Mouse (Mus musculus): ENCODE measurements around the gene Dis3.

Gene Dis3

GRCm38 (mm10) chr14:99099267-99099966, at the start of gene Dis3, which contains the start of gene Pibf1:
TSS of gene Dis3 (minus strand) at chr14:99099770.
TSS of gene Pibf1 (plus strand) at chr14:99099424.
- TF ChIP-seq GATA4 (IDR thresholded peaks at IDR 0.05; ENCODE audit: insufficient replicate concordance, low read length): peak; percentile 19; the same call in 1 of the 2 replicates

DNA sequence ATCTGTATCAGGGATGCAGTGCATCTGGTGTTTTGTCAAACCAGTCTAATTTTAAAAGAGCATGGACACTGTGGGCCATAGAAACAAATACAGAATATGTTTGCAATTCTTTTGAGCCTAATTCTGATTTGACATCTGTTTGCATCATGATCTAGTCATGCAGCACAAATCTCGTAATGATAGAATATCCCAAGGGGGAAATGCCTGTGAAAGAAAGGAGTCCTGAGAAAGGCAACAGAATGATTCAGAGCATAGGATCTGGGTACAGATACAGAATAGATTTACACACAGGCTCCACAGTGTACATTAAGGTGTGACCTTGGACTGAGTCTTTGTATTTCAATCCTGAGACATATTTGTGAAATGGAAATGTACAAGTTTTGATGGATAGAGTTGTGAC, 47.3 kb upstream of the Dis3 start:
- no peak for TF ChIP-seq GATA4 (IDR thresholded peaks at IDR 0.05; ENCODE audit: insufficient replicate concordance, low read length)

GRCm38 (mm10) chr14:99141786-99142633, 42.4 kb upstream of the Dis3 start:
- no peak for TF ChIP-seq GATA4 (IDR thresholded peaks at IDR 0.05; ENCODE audit: insufficient replicate concordance, low read length)

- no peak for TF ChIP-seq GATA4 (IDR thresholded peaks at IDR 0.05; ENCODE audit: insufficient replicate concordance, low read length)
These were observed 40.5 kb upstream of the Dis3 start for GRCm38 (mm10) chr14:99140036-99140435.

DNA sequence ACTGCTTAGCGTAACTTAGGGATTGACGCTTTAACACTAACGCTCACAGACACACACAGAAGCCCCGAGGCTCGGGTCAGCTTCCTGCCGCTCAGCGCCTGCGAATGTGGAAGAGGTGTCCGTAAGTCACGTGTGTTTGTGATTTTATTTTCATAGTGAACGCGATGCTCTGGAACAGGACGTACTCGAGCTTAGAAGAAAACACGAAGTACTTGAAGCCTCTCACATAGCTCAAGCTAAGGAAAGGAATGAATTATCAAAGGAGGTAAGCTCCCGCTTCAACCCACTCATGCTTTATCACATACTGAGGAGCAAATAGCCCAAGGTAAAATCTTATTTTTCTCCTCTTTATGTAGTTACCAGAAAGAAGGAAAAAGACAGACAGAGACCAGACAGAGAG, 36.7 kb upstream of the Dis3 start:
- no peak for TF ChIP-seq GATA4 (IDR thresholded peaks at IDR 0.05; ENCODE audit: insufficient replicate concordance, low read length)

DNA sequence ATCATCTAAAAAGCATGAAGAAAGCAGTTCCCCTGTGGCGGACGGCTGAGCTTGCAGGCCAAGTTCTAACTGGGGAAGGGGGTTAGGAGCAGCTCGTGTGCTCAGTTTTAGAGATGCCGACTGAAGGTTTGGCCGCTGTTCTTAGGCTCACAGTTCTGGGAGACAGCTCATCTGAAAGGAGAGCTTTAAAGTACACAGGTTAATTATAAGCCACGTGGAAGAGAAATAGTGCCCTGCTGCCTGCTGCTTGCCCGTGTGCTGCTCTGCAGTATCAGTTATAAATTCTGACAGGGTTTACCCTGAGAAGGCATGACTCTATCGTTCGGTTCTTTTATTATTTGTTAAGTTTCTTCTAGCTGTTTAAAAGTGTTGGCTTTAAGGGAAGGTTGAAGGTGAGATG, 36.2 kb upstream of the Dis3 start:
- TF ChIP-seq GATA4 (IDR thresholded peaks at IDR 0.05; ENCODE audit: insufficient replicate concordance, low read length): no peak

DNA sequence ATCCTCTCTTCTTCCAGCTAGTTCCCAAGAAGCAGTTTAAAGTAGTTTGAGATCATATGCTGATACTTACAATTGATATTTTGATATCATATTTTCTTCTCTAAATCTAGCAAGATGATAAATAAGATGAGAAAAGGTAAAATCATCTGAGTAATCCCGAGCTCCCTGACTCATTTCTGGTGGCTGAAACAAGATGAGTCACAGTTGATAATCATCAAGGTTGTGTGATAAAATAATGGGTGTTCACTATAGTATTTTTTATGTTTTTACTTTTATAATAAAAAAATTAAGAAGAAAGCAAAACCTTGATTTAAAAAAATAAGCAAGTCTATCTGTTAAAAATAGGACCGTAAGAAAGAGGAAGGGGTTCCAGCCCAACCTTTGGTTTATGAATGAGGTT, 34.5 kb upstream of the Dis3 start:
- no peak for TF ChIP-seq GATA4 (IDR thresholded peaks at IDR 0.05; ENCODE audit: insufficient replicate concordance, low read length)

- TF ChIP-seq GATA4 (IDR thresholded peaks at IDR 0.05; ENCODE audit: insufficient replicate concordance, low read length): peak; percentile 81; the same call in 1 of the 2 replicates
These were observed 29.5 kb upstream of the Dis3 start for GRCm38 (mm10) chr14:99129050-99129449.

- TF ChIP-seq GATA4 (IDR thresholded peaks at IDR 0.05; ENCODE audit: insufficient replicate concordance, low read length): no peak; the same call in 1 of the 2 replicates
These were observed 27.9 kb upstream of the Dis3 start for GRCm38 (mm10) chr14:99127509-99127908.

DNA sequence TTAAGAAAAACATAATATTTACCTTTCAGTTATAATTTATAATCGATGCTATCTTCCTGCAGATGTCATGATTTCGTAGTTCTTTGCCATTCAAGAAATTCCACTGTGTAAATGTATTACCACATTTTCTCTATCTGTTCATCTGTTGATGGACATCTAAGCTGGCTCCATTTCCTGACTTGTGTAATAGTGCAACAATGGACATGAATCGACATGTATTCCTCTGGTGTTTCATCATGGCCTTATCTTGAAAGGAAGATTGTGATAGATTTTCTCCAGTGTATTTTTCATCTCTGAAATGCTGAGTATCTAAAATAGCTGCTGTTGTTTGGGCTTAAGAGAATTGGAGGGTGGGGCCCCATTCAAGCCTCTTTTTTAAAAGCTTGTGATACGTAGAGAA, 27.1 kb upstream of the Dis3 start:
- TF ChIP-seq GATA4 (IDR thresholded peaks at IDR 0.05; ENCODE audit: insufficient replicate concordance, low read length): peak; percentile 96

DNA sequence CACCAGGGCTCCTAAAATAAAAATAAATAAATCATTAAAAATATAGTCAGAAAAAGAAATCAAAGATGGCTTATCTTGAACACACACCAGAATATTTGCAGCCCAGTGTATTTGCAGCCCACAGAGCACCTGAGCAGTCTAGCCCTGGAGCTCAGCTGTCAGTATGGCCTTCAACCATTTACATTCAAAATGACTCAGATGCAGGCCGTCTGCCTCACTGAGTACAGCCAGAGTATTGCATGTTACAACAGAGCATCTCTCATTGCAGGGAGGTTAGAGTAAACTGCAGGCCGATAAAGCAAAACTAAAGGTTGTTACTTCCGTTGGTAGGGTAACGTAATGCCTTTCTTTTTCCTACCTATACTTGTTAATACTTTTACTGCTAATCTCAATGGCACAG, 24.5 kb upstream of the Dis3 start:
- no peak for TF ChIP-seq GATA4 (IDR thresholded peaks at IDR 0.05; ENCODE audit: insufficient replicate concordance, low read length)

GRCm38 (mm10) chr14:99121584-99122339, 22.2 kb upstream of the Dis3 start:
- no peak for TF ChIP-seq GATA4 (IDR thresholded peaks at IDR 0.05; ENCODE audit: insufficient replicate concordance, low read length)

DNA sequence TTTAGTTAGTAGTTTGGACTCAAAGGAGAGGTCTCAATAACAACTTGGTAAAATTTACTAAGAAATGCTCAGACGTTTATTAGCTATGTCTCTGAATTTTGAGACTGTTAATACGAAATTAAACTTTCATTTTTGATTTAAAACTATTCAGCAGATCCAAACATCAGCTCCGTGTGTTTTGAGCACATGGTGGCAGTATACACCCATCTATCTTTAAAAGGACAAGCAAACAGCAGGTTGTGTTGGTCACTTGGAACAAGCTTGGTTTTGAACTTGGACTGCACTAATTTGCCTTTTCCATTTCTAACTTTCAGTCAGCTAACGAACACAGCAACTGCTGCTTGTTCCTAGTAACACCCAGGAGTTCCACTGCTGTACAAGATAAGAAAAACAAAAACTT, 18.0 kb upstream of the Dis3 start:
- TF ChIP-seq GATA4 (IDR thresholded peaks at IDR 0.05; ENCODE audit: insufficient replicate concordance, low read length): no peak

- TF ChIP-seq GATA4 (IDR thresholded peaks at IDR 0.05; ENCODE audit: insufficient replicate concordance, low read length): no peak
These were observed 9.2 kb upstream of the Dis3 start for GRCm38 (mm10) chr14:99108762-99109161.

- TF ChIP-seq GATA4 (IDR thresholded peaks at IDR 0.05; ENCODE audit: insufficient replicate concordance, low read length): no peak
These were observed 8.1 kb upstream of the Dis3 start for GRCm38 (mm10) chr14:99107631-99108187.

All from liver, adult (tissue).